Mouse (Mus musculus): ENCODE results near the gene Ptprn2.
A peak's percentile ranks its signal among the peaks of the same experiment; 100 is the strongest.

The Ptprn2 gene

DNA sequence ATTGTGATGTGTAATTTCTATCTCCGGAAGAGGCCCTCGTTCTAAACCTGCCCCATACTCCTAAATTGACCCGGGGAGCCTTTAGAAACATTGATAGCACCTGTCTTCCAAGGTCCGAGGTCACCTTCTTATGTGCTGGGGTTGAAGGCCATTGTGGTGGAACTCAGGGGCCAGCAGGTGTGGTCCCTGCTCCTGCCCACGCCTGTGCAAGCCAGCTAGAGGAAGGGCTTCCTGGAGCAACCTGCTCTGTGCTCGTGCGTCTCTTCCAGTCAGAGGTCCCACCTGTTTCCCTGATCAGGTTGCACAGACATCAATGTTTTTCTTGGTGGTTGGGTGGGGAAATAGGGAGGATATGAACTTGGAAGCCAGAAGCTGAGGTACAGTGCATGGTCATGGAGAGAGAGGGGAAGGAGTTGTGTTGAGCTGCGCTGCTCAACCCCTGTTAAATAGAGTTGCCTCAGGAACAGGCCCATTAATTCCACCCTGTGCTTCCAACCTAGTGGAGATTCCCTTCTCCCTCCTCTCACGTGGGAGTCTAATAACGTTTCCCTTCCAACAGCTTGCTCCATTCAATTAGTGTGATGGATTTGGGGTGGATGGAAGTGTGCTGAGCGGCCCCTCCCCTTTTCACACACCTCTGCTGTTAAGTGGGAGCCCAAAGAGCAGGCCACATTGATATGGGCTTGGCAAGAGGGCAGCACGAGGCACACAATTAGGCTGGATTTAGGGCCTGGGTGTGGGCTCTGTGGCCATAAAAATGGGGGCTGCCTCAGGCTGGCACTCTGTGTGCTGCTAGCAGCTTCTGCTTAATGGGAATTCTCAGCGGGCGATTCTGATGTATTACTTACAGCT lies 156.0 kb downstream of the Ptprn2 start:
- DNase-seq (ENCODE audit: low read depth, low spot score) = no peak

DNA sequence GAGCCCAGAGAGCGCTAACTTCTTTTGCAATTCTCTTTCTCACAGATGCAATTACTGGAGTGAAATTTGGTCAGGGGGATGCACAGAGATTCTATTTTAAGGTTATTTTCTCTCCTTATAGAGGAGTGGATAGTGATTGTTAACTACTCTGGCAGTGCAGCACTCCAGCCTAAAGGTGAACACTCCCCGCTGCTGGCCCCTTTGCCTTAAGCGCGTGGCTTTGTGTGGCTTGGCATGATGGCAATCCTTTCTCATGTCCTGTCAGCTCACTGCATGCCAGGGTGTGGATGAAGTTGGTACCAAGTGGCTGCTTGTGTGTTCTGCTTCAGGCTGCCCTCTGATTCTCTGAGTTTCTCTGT lies 156.7 kb downstream of the Ptprn2 start:
- no peak for DNase-seq (ENCODE audit: low read depth, low spot score)

DNA sequence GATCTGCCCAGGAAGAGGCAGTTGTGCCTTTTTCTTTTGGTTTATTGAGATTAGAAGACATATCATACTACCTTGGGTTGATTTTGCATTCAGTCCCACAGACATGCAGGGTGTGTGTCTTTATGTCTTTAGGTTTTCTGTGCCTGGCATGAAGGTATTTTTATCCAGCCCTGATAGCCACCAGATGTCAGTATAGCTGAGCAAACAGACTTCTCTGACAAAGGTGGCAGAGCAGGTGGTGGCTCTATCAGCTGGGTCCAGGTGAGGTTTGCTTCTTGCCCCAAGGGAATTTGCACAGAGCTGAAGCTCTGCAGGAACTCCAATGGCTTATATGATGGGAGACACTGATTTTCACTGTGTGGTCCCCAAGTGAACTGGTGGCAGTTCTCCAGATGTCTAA lies 161.3 kb downstream of the Ptprn2 start:
- DNase-seq (ENCODE audit: low read depth, low spot score) = no peak

DNA sequence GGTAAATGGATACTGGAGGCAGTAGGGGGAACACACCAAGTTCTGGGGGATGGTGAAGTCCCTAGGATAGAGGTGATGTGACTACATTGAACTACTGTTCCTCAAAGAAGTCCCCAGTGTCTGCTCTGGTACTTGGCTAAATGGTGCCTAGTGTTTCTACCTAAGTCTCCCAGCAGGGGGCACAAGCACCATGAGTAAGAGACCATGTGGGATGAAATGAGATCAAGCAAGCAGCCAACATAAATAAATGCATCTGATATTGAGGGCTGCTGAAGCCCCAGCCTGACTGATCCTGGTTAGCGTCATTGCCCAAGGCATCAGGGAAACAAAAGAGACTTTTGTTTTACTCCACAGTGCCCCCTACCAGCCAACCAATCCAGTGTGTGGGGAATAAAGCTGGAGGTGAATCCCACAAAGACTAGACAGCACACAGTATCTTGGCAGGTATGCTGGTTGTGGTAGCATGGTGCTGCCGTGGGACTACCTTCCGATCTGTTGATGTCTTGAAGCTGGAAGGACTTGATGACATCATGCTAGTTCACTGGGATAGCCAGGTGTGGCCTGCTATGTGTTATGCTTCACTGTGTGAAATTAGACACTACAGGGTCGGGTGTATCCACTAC lies 163.2 kb downstream of the Ptprn2 start:
- peak; percentile 25 for DNase-seq (ENCODE audit: low read depth, low spot score)

DNA sequence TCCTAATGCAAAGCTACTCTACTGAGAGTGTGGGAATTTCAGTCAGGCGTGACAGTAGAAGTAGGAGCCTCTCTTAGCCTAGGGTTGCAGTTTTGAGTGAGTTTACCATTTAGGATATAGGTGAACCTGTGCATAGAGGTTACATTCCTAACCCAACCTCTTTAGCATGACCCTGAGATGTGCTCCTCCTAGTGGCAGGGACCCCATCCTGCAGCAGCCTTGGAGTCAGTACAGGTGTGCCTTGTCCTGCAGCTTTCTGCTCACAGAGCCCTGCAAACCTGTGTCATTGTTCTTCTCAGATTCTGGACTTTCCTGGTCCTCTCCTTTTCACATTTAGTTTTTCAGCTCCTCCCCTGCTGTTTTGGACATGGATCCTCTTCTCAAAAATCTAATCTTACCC lies 168.2 kb downstream of the Ptprn2 start:
- DNase-seq (ENCODE audit: low read depth, low spot score) = peak; percentile 39

DNA sequence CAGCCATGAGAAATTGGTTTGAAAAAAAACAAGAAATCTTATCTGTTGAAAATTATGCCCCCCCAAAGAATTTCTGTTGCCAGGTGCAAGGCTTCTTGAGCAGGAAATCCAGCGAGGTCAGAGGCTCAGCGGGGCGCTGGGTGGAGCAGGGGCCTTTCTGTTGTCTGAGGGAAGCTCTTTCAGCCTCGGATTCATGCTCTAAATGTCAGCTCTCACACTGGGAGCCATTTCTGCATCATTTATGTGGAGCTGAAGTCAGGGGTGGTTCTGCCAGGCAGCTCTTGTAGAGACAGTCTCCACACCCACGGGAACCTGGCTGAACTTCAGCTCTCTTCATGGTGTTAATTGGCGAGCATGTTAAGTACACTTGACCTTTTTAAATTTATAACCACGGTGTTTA lies 174.6 kb downstream of the Ptprn2 start:
- no peak for DNase-seq (ENCODE audit: low read depth, low spot score)

DNA sequence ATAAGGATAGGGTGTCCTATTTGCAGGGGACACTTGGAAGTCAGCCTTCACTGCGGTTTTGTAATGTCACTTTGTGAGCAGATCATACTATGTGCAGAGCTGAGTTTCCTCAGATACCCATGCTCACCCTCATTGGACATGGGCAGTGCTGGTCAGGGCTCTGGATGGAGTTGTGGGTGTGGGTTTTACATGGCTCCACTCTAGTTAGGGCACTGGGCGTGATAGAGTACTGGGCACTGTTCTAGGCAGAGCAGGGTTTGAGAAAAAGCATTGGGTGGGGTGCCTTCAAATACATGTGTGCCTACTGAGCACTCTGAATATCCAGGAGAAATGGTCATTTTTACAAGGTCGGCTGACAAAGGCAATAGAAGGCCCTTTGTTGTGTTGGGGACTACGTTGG lies 175.5 kb downstream of the Ptprn2 start:
- no peak for DNase-seq (ENCODE audit: low read depth, low spot score)

DNA sequence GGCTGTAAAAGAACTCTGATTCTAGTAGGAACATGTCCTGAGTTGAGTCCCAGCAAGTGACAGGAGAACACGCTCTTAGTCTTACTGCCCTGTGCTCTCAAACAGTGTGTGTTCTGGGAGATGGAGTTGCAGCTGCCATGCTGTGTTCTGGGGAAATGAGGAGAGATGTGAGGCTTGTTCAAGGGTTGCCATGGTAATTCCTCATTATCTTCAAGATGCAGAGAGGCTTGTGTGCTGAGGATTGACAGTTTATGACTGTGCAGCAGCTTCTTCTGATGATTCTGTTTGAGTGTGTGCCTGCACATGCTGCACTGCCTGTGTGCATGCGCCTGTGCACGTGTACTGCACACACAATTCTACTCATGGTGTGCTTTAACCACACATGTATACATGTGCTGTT lies 192.2 kb downstream of the Ptprn2 start:
- DNase-seq (ENCODE audit: low read depth, low spot score) = no peak

DNA sequence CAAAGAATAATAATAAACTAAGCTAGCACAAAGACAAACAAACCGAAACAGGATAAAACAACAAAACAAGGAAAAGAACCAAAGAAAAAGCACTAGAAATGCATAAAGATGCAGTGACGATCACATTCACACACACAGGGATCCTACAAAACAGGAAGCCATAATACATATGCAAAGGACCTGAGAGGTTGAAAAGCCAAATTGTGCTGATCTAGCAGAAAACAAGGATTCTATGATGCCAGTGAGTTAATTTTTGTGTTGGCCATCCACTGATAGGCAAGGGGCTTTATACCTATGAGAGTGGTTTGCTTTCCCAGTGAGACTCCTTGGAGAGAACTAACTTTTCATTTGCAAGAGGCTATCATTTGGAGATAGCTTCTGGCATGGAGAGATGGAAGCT lies 204.3 kb downstream of the Ptprn2 start:
- DNase-seq (ENCODE audit: low read depth, low spot score) = no peak

DNA sequence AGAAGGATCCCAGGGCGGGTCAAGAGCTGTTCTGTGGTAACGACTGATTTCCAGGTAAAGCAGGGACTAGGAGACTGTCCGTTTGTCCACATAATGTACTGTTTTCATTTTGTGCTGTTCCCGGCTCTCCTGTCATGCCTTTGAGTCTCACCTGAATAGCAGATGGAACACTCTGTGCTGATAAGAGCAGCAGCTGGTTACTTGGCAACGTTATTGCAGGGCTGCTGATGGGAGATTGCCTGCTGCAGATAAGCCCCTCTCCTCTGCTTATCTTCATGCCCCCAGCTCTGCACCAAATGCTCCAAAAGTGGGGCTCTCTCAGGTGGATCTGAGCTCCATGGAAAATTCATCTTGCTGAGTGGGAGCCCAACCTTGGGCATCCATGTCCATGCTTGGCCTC lies 224.0 kb downstream of the Ptprn2 start:
- DNase-seq (ENCODE audit: low read depth, low spot score) = no peak

DNA sequence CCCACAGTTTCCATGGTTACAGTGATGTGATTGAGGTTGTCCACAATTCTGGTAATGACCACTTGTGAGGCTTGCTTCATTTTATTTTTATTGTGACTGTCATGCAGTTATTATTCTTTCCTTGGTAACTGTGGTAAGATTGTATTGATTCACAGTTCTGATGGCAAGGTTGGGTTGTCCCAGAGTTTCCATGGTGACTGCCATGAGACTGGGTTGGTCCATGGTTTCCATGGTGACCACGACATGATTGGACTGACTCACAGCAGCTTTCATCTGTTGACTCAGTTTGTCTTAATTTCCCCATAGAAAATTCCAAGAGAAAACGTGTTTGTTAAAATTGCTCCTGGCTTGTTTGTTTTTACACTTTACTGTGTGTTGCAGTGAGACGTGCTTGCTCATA lies 225.2 kb downstream of the Ptprn2 start:
- DNase-seq (ENCODE audit: low read depth, low spot score) = no peak

DNA sequence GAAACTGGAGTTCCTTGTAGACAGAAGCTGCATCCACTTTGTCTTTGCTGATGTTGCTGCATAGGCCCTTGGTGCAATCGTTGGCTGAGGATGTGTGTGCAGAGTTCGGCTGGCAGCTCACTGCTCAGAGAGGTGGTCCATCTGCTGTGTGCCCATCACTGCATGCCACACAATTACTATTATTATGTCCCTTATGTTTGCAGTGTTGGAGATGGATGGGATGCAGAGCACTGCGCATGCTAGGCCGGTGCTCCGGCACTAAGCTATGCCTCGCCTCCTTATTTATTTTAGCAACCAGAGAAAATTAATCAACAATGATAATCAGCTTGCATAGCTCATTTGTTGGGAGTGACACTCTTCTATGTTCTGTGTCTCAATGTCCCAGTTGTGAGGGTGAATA lies 225.6 kb downstream of the Ptprn2 start:
- DNase-seq (ENCODE audit: low read depth, low spot score) = no peak

DNA sequence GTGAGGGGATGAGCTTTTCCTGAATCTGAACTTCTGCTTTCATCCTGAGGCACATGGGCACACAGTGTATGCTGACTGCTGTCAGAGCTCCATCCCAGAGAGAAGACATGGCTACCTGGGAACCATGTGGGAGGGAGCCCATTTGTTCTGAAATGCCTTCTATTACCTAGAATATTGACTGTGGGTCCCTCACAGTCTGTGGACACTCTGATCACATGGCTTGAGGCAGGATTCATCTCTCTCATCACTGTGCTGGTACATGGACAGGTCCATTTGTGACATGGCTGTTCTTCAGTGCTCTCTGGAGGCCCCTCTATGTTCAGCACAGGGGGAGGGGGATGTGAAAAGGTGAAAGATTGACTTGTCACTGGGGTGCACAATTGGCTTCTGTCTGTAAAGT lies 227.6 kb downstream of the Ptprn2 start:
- DNase-seq (ENCODE audit: low read depth, low spot score) = no peak

DNA sequence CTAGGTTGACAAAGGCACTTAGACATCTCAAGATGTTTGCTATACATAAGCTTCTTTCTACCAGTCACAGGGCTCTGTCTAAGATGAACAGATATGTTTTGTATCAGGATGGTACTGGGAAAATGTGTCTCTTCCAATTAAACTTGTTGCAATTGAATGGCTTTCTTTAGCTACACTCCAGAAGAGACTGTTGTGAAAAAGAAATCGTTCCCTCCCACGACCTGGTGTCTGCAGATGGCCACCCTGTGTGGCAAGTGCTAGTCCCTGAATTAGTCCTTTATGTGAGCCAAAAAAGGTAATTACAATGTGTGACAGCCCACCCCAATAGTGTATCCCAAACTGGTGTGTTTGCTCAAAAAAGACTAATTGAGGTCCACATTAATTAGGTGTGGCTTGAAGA lies 235.5 kb downstream of the Ptprn2 start:
- DNase-seq (ENCODE audit: low read depth, low spot score) = no peak

DNA sequence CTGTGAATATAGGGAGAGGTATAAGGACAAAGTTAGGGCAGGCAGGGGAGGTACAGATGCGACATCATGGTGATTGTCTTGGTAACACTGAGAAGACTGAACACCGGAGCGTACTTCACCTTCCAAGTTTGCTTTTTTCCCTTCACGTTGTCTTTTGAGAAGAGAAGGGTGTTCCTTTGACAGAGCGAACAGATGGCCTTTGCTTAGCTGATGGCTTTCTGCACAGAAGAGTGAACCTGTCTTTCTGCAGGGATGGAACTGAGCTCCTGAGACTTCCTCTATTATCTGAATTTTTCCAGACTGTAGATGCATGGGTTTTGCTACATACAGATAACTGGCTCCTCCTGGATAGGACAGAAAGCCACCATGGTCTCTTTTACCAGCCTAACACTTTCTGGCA lies 254.6 kb downstream of the Ptprn2 start:
- DNase-seq (ENCODE audit: low read depth, low spot score) = no peak

DNA sequence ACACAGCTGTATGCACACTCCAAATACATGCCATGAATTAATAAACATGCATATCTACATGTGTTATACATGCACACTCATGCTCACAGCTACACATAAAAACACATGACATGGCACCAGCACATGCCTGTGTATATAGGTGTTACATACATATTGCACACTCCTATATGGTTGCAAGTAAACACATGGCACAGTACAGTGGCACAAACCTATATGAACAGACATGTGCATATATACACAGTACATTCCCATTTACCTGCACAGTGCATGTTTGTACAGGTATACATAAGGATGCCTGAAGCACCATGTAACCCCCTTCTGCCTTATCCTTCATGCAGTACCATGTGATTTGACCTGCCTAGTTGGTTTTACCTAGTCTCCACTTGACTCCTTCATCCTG lies 255.8 kb downstream of the Ptprn2 start:
- no peak for DNase-seq (ENCODE audit: low read depth, low spot score)

DNA sequence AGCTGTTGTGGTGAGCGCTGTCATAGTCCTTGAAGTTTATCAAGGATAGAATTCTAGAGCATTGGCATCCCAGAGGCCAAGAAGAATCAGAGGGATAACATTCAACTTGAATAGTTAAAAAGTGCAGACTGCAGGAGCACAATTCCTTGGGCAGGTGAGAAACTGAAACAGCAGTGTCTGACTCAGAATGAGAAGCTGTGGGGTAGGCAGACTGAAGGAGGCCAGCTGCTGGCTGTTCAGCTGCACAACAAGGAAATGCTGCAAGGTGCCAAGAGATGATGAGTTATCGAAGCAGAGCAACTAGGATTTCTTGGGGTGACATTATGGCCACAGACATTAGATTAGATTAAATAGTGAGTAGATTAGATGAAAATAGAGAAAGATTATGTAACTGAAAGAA lies 260.9 kb downstream of the Ptprn2 start:
- peak; percentile 3 for DNase-seq (ENCODE audit: low read depth, low spot score)

DNA sequence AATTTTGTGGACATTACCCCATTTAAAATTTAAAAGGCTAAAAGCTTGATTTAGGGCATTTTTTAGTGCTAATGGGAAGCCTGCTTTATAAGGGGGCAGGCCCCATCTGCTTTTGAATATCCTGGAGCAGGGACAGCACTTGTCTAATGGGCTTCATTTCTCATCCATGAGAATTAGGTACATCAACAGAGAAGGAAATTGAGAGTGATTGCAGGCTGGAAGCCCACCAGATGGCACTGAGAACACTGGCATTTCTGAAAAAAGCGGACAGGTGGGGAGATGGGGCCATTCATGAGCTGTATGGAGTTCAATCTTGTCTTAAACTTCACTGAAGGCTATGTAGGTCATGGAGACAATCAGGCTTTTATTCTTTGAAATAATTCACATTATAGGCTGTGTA lies 267.3 kb downstream of the Ptprn2 start:
- DNase-seq (ENCODE audit: low read depth, low spot score) = no peak

DNA sequence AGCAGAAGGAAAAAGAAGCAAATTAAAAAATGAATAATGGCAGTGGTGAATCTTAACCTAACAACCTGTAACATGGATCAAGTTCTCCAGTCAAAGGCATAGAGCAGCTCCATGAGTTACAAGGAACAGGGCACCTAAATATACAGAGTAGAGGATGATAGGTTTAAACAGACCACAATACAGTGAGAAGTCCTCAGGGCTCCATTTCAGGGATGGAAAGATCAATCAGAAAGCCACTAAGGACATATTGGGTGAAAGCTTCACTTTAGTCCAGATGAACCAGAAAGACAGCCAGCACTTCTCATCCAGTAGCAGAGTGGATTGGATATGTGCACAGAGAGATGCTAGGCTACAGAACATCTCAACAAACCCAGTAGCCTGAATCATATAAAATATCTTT lies 278.4 kb downstream of the Ptprn2 start:
- no peak for DNase-seq (ENCODE audit: low read depth, low spot score)

DNA sequence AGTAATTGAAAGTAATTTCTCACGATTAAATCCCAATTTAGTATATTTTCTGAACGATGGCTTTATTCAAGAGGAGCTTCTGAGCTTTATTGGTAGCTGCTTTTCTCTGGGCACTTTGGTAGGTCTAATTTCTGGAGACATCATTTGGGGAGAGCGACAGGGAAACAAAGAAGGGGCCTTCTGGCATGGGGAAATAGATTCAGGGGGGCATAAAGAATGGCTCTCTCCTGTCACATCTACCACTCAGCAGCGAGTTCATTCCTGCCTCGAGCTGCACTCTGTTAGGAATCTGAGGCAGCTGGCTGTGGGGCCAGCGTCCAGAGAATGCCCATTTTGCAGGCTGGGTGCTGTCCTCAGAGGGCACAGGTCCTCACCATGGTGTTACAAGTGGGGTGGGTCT lies 285.4 kb downstream of the Ptprn2 start:
- DNase-seq (ENCODE audit: low read depth, low spot score) = no peak

DNA sequence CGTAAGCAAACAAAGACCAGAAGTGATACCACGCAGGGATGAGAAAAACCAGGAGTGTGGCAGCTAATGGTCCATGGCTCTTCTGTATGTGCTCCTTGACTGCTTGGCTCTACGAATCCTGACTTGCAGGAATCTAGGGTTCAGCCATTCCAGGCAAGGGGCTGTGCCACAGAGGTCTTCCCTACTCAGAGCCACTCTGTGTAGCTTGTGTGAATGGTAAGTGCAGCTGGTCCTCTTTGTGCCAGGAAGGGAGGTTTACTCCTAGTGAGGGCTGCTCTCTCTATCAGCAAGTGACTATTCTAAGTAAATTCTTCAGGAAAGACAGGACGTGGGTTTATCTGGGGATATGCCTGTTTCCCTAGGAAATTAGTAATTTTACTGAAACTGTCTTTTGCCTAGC lies 286.0 kb downstream of the Ptprn2 start:
- no peak for DNase-seq (ENCODE audit: low read depth, low spot score)

DNA sequence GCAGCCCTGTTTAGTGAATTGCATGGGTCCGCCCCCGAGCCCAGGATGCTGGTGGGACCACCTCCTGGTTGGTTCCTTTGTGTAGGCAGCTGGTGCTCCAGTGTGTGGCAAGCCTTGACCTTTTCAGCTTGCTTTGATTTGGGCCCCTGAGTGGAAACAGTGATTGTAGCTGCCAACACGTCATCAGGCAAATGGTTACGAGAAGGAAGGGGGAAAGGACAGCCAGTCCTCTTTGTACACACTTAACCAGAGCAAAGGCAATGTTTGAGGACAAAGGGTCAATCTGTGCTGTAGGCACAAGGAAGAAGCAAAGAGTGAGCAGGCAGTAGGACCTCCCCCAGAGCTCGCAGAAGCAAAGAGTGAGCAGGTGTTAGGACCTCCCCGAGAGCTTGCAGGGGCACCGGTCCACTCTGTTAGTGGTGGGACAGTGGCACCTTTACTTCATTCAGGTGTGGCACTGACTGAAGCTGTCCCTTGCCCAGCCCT lies 286.6 kb downstream of the Ptprn2 start:
- peak; percentile 3 for DNase-seq (ENCODE audit: low read depth, low spot score)

DNA sequence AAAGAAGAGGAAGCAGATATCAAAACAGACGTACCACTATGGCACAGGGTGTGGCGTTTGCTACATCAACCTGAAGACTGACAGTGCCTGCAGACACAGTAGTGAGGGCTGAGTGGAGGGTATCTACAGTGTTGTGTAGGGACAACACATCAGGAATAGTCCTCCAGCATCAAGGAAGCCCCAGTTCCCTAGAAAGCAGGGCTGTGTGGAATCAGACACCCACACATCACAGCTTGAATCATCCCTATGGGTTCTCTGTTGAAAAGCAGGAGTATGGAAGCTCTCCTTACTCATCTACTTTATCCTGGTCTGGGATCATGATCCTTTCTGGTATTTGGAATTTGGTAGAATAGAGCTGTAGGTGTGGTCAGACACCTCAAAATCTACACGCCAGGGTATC lies 287.8 kb downstream of the Ptprn2 start:
- no peak for DNase-seq (ENCODE audit: low read depth, low spot score)
